Mouse (Mus musculus) forebrain, embryonic 15.5 days (tissue): ENCODE measurements around the gene Sgpp2. TPM values are rescaled to one million over a fixed set of nuclear protein-coding genes. Genes with fewer than 3 reads are reported as not detected.

Experiments used
- ATAC-seq: fragments of 200-750 bp; cut with Nextera tagmentation; replicated peaks from 2 replicates; pipeline ENCODE4 v1.8.0; 2017; ENCODE audit warnings: mild to moderate bottlenecking, moderate TSS enrichment, moderate library complexity
- H3K27ac ChIP-seq: fragments of 300-500 bp; sonication (generic); replicated peaks from 2 replicates; pipeline ENCODE4 v1.5.1; 2015; ENCODE audit warnings: mild to moderate bottlenecking, inconsistent platforms
- H3K27me3 ChIP-seq: fragments of 300-500 bp; sonication (generic); 2 replicates; pipeline ENCODE4 v1.6.1; 2015; ENCODE audit warnings: inconsistent platforms
- H3K36me3 ChIP-seq: fragments of 300-500 bp; sonication (generic); 2 replicates; pipeline ENCODE4 v1.6.1; 2015; ENCODE audit warnings: mild to moderate bottlenecking, inconsistent platforms
- H3K4me1 ChIP-seq: fragments of 300-500 bp; sonication (generic); 2 replicates; pipeline ENCODE4 v1.6.1; 2015; ENCODE audit warnings: inconsistent platforms
- H3K4me2 ChIP-seq: fragments of 300-500 bp; sonication (generic); replicated peaks from 2 replicates; pipeline ENCODE4 v1.6.1; 2015; ENCODE audit warnings: mild to moderate bottlenecking, inconsistent platforms
- H3K4me3 ChIP-seq: fragments of 300-500 bp; sonication (generic); 2 replicates; pipeline ENCODE4 v1.5.1; 2015; ENCODE audit warnings: mild to moderate bottlenecking, inconsistent platforms
- H3K9ac ChIP-seq: fragments of 300-500 bp; sonication (generic); replicated peaks from 2 replicates; pipeline ENCODE4 v1.6.1; 2015; ENCODE audit warnings: mild to moderate bottlenecking, inconsistent platforms
- H3K9me3 ChIP-seq: fragments of 300-500 bp; sonication (generic); 2 replicates; pipeline ENCODE4 v1.6.1; 2016; ENCODE audit warnings: inconsistent platforms
- WGBS: fragments of 180-500 bp; shearing (Covaris S2); methylation state at CpG from one replicate; pipeline ENCODE4 v1.1.7; 2015; ENCODE audit warnings: mixed read lengths; 5-methylcytosine and 5-hydroxymethylcytosine counted together
- polyA plus RNA-seq: library from polyadenylated mRNA; unstranded; fragments of >200 nt; fragmentation: Nextera tagmentation; extraction: Ambion mirVana; gene quantifications from 2 replicates; pipeline ENCODE4 v1.2.1, GENCODE M21; 2015

The Sgpp2 gene
- 0.45 and 0.70 TPM in 2 replicates for polyA plus RNA-seq

GRCm38 (mm10) chr1:78310021-78310752 lies at the start of gene Sgpp2:
Gene Sgpp2 (plus strand): TSS chr1:78310345.
- peak within 1 kb of the TSS; percentile 39 for H3K9ac ChIP-seq
- H3K4me1 ChIP-seq, result peaks cover 21% of the 10 kb centered on the region
- H3K27me3 ChIP-seq, result peaks cover 57% of the 10 kb centered on the region
- H3K9me3 ChIP-seq, result no peaks in the 10 kb centered on the region
- H3K27ac ChIP-seq, result no peak within 1 kb of the TSS
- under 1% methylated on average over 68 of the region's 68 CpGs for WGBS
- peak within 1 kb of the TSS; percentile 100 for H3K4me2 ChIP-seq
- peak within 1 kb of the TSS; percentile 53 for H3K4me3 ChIP-seq
- H3K36me3 ChIP-seq, result no peaks in the 10 kb centered on the region
- peak; percentile 68 for ATAC-seq

GRCm38 (mm10) chr1:78267519-78267918 lies 42.6 kb upstream of the Sgpp2 start:
- H3K36me3 ChIP-seq, result no peaks in the 10 kb centered on the region
- H3K4me1 ChIP-seq, result no peaks in the 10 kb centered on the region
- no peak overlapping the region for H3K9ac ChIP-seq
- no peak overlapping the region for H3K4me2 ChIP-seq
- no peak overlapping the region for H3K4me3 ChIP-seq
- 75% methylated on average over 5 of the region's 5 CpGs for WGBS
- H3K9me3 ChIP-seq, result no peaks in the 10 kb centered on the region
- H3K27me3 ChIP-seq, result no peaks in the 10 kb centered on the region
- no peak overlapping the region for H3K27ac ChIP-seq
- ATAC-seq, result no peak

GRCm38 (mm10) chr1:78272915-78273314 lies 37.2 kb upstream of the Sgpp2 start:
- H3K4me1 ChIP-seq, result no peaks in the 10 kb centered on the region
- H3K27me3 ChIP-seq, result no peaks in the 10 kb centered on the region
- no peak overlapping the region for H3K4me2 ChIP-seq
- no peaks in the 10 kb centered on the region for H3K9me3 ChIP-seq
- no peak overlapping the region for H3K4me3 ChIP-seq
- no peak for ATAC-seq
- H3K27ac ChIP-seq, result no peak overlapping the region
- 93% methylated on average over 3 of the region's 3 CpGs for WGBS
- H3K9ac ChIP-seq, result no peak overlapping the region
- no peaks in the 10 kb centered on the region for H3K36me3 ChIP-seq

- no peak overlapping the region for H3K9ac ChIP-seq
- no peaks in the 10 kb centered on the region for H3K36me3 ChIP-seq
- H3K27me3 ChIP-seq, result no peaks in the 10 kb centered on the region
- no peaks in the 10 kb centered on the region for H3K9me3 ChIP-seq
- H3K27ac ChIP-seq, result no peak overlapping the region
- H3K4me3 ChIP-seq, result no peak overlapping the region
- ATAC-seq, result no peak
- 40% methylated on average over 3 of the region's 3 CpGs for WGBS
- H3K4me2 ChIP-seq, result no peak overlapping the region
- H3K4me1 ChIP-seq, result no peaks in the 10 kb centered on the region
Measured at GRCm38 (mm10) chr1:78279128-78279527, 31.0 kb upstream of the Sgpp2 start.

GRCm38 (mm10) chr1:78292397-78292796 lies 17.7 kb upstream of the Sgpp2 start:
- no peak for ATAC-seq
- H3K36me3 ChIP-seq, result no peaks in the 10 kb centered on the region
- H3K4me1 ChIP-seq, result no peaks in the 10 kb centered on the region
- H3K27ac ChIP-seq, result no peak overlapping the region
- no peaks in the 10 kb centered on the region for H3K27me3 ChIP-seq
- H3K9me3 ChIP-seq, result no peaks in the 10 kb centered on the region
- no peak overlapping the region for H3K9ac ChIP-seq
- no peak overlapping the region for H3K4me2 ChIP-seq
- 93% methylated on average over 3 of the region's 3 CpGs for WGBS
- H3K4me3 ChIP-seq, result no peak overlapping the region

- H3K27ac ChIP-seq, result no peak overlapping the region
- H3K9me3 ChIP-seq, result no peaks in the 10 kb centered on the region
- H3K4me3 ChIP-seq, result no peak overlapping the region
- H3K9ac ChIP-seq, result no peak overlapping the region
- no peak for ATAC-seq
- H3K4me2 ChIP-seq, result no peak overlapping the region
- 83% methylated on average over 7 of the region's 7 CpGs for WGBS
- H3K4me1 ChIP-seq, result no peaks in the 10 kb centered on the region
- no peaks in the 10 kb centered on the region for H3K36me3 ChIP-seq
- no peaks in the 10 kb centered on the region for H3K27me3 ChIP-seq
Measured at GRCm38 (mm10) chr1:78299670-78300225, 10.4 kb upstream of the Sgpp2 start.

GRCm38 (mm10) chr1:78308688-78309087 lies 1.5 kb upstream of the Sgpp2 start:
- H3K4me2 ChIP-seq, result no peak overlapping the region
- peaks cover 57% of the 10 kb centered on the region for H3K27me3 ChIP-seq
- WGBS, result 76% methylated on average over 1 of the region's 1 CpGs

GRCm38 (mm10) chr1:78309280-78309679 lies 865 bp upstream of the Sgpp2 start:
- ATAC-seq, result no peak
- 4% methylated on average over 9 of the region's 9 CpGs for WGBS
- no peak overlapping the region for H3K4me2 ChIP-seq
- H3K36me3 ChIP-seq, result no peaks in the 10 kb centered on the region
- H3K27ac ChIP-seq, result no peak overlapping the region
- H3K27me3 ChIP-seq, result peaks cover 57% of the 10 kb centered on the region
- H3K9me3 ChIP-seq, result no peaks in the 10 kb centered on the region
- H3K4me3 ChIP-seq, result no peak overlapping the region
- no peak overlapping the region for H3K9ac ChIP-seq
- H3K4me1 ChIP-seq, result peaks cover 21% of the 10 kb centered on the region

More at GRCm38 (mm10) chr1:78308688-78309087, 1.5 kb upstream of the Sgpp2 start:
- H3K36me3 ChIP-seq, result no peaks in the 10 kb centered on the region
- no peak overlapping the region for H3K9ac ChIP-seq
- ATAC-seq, result no peak
- H3K4me1 ChIP-seq, result peaks cover 21% of the 10 kb centered on the region
- H3K27ac ChIP-seq, result no peak overlapping the region
- H3K4me3 ChIP-seq, result no peak overlapping the region
- H3K9me3 ChIP-seq, result no peaks in the 10 kb centered on the region

GRCm38 (mm10) chr1:78310861-78311341 lies 756 bp downstream of the Sgpp2 start:
- no peaks in the 10 kb centered on the region for H3K36me3 ChIP-seq
- H3K4me3 ChIP-seq, result peak overlapping the region; percentile 53
- no peak overlapping the region for H3K27ac ChIP-seq
- H3K9ac ChIP-seq, result no peak overlapping the region
- H3K9me3 ChIP-seq, result no peaks in the 10 kb centered on the region
- peaks cover 57% of the 10 kb centered on the region for H3K27me3 ChIP-seq
- peak overlapping the region; percentile 100 for H3K4me2 ChIP-seq
- peaks cover 21% of the 10 kb centered on the region for H3K4me1 ChIP-seq
- under 1% methylated on average over 17 of the region's 17 CpGs for WGBS
- ATAC-seq, result peak; percentile 72

GRCm38 (mm10) chr1:78311482-78311881 lies 1.3 kb downstream of the Sgpp2 start:
- Histone ChIP-seq H3K4me1 (peaks cover 21% of the 10 kb centered on the region), H3K4me2 (peak overlapping the region; percentile 100; the same call in 1 of the 2 replicates), H3K4me3 (0 out of 2 replicates have a peak overlapping the region, but pooled peaks have one; percentile 53), H3K27ac (no peak overlapping the region), H3K9me3 (no peaks in the 10 kb centered on the region), H3K36me3 (no peaks in the 10 kb centered on the region), H3K9ac (no peak overlapping the region), H3K27me3 (peaks cover 57% of the 10 kb centered on the region)
- WGBS, result 3% methylated on average over 7 of the region's 7 CpGs
- no peak for ATAC-seq

- H3K9me3 ChIP-seq, result no peaks in the 10 kb centered on the region
- peaks cover 52% of the 10 kb centered on the region for H3K27me3 ChIP-seq
- no peak overlapping the region for H3K9ac ChIP-seq
- peaks cover 21% of the 10 kb centered on the region for H3K4me1 ChIP-seq
- 85% methylated on average over 4 of the region's 4 CpGs for WGBS
- no peaks in the 10 kb centered on the region for H3K36me3 ChIP-seq
- no peak overlapping the region for H3K4me3 ChIP-seq
- no peak for ATAC-seq
- no peak overlapping the region for H3K27ac ChIP-seq
- H3K4me2 ChIP-seq, result no peak overlapping the region
Measured at GRCm38 (mm10) chr1:78312917-78313316, 2.8 kb downstream of the Sgpp2 start.

- Histone ChIP-seq H3K4me3 (no peak overlapping the region), H3K4me1 (peaks cover 21% of the 10 kb centered on the region), H3K27me3 (peaks cover 41% of the 10 kb centered on the region), H3K9me3 (no peaks in the 10 kb centered on the region), H3K9ac (no peak overlapping the region), H3K36me3 (no peaks in the 10 kb centered on the region), H3K27ac (no peak overlapping the region), H3K4me2 (no peak overlapping the region)
- no peak for ATAC-seq
- 93% methylated on average over 4 of the region's 4 CpGs for WGBS
Measured at GRCm38 (mm10) chr1:78313961-78314360, 3.8 kb downstream of the Sgpp2 start.
